Mouse (Mus musculus) layer of hippocampus, adult 18-20 months (tissue): ENCODE measurements around the gene Ccdc13. TPM values are rescaled to one million over a fixed set of nuclear protein-coding genes. Genes with fewer than 3 reads are reported as not detected.

Experiments used
- DNase-seq, 2 experiments: peaks; one replicate each; pipeline ENCODE4 v3.0.0; 2022; ENCODE audit warnings: low spot score in 2 of 2
- total RNA-seq, 2 experiments: library from RNA; stranded (reverse); gene quantifications; 2 replicates each; pipeline ENCODE4 v1.2.3; 2021

Gene Ccdc13
- total RNA-seq, 2 experiments from 2014 or later = 8.1 to 8.4 TPM

- DNase-seq = no peak
Measured at GRCm38 (mm10) chr9:121807947-121808346, 31.3 kb downstream of the Ccdc13 start.

- no peak for DNase-seq
Measured at GRCm38 (mm10) chr9:121807546-121807945, 31.7 kb downstream of the Ccdc13 start.

- DNase-seq = no peak
Measured at GRCm38 (mm10) chr9:121802747-121803146, 36.5 kb downstream of the Ccdc13 start.

GRCm38 (mm10) chr9:121798887-121799520 lies 40.3 kb downstream of the Ccdc13 start:
- no peak for DNase-seq

- no peak for DNase-seq
Measured at GRCm38 (mm10) chr9:121797722-121798121, 41.5 kb downstream of the Ccdc13 start.

- peak in 1 of 2 experiments; percentile 40 for DNase-seq
Measured at GRCm38 (mm10) chr9:121794972-121795539, 44.2 kb downstream of the Ccdc13 start.

- no peak for DNase-seq
Measured at GRCm38 (mm10) chr9:121791757-121792521, 47.3 kb downstream of the Ccdc13 start, which contains the start of gene Hhatl. Gene Hhatl, minus strand, starts transcription at chr9:121792507.

GRCm38 (mm10) chr9:121791206-121791605 lies 48.1 kb downstream of the Ccdc13 start:
- peak in 1 of 2 experiments; percentile 70 for DNase-seq

GRCm38 (mm10) chr9:121786359-121786758 lies 52.9 kb downstream of the Ccdc13 start:
- DNase-seq = no peak

GRCm38 (mm10) chr9:121785261-121785660 lies 54.0 kb downstream of the Ccdc13 start:
- no peak for DNase-seq

GRCm38 (mm10) chr9:121784801-121785200 lies 54.5 kb downstream of the Ccdc13 start:
- DNase-seq = no peak

GRCm38 (mm10) chr9:121778066-121778624 lies 61.1 kb downstream of the Ccdc13 start:
- peak; percentile 80 to 91 for DNase-seq

GRCm38 (mm10) chr9:121777484-121778065 lies 61.7 kb downstream of the Ccdc13 start, which contains the start of gene Klhl40:
Gene Klhl40, plus strand, starts transcription at chr9:121777607.
- DNase-seq = peak in 1 of 2 experiments; percentile 54

GRCm38 (mm10) chr9:121776511-121776910 lies 62.8 kb downstream of the Ccdc13 start:
- no peak for DNase-seq

- DNase-seq = peak in 1 of 2 experiments; percentile 56
Measured at GRCm38 (mm10) chr9:121775951-121776350, 63.3 kb downstream of the Ccdc13 start.

- DNase-seq = no peak
Measured at GRCm38 (mm10) chr9:121772412-121772811, 66.8 kb downstream of the Ccdc13 start.

- no peak for DNase-seq
Measured at GRCm38 (mm10) chr9:121765166-121765855, 74.0 kb downstream of the Ccdc13 start.

GRCm38 (mm10) chr9:121763716-121764115 lies 75.5 kb downstream of the Ccdc13 start:
- no peak for DNase-seq

GRCm38 (mm10) chr9:121762761-121763160 lies 76.5 kb downstream of the Ccdc13 start:
- DNase-seq = no peak

GRCm38 (mm10) chr9:121762248-121762647 lies 77.0 kb downstream of the Ccdc13 start:
- no peak for DNase-seq

GRCm38 (mm10) chr9:121761787-121762186 lies 77.5 kb downstream of the Ccdc13 start:
- no peak for DNase-seq
